ENCODE assay signal across 10 mouse cellular contexts in the genomic region with DNA sequence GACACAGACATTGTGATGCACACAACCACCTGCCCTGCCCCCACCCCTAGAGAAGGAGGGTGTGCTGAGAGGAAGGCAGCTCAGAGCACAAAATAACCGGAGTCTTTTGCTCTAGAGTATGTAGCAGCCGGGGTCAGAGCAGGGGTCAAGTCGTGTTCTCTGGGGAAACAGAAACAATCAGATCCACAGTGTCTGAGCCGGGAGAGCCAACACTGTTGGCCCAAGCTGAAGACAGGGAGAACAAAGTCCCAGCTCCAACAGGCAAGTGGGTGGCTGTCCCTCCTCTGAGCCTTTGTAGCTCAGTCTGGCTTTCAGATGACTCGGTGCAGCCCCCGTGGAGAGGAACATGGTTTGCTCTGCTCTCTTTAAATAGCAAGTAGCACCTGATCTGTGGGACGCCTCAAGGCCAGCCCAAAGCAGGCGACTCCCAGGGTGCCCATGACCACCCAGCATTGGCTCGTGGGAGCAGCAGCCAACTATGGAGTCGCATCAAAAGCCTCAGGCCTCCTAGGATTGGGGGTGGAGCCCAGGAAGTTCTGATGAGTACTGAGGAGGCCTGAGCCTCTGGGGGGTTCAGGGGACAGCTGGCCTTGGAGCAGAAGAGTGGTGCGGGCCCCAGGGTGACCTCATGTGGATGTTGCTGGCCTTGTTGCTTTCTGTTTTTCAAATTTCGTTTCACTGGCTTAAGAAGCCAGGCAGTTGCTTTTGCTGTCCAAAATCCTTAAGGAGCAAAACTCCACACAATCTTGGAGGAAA. TPM values are rescaled to one million over a fixed set of nuclear protein-coding genes. Genes with fewer than 3 reads are reported as not detected.
DNase-seq lines count a peak whose midpoint lies in the region; ATAC-seq lines count a peak whose summit lies in the region.
"Had no signal": no experiment of that assay in that cellular context is flagged by ENCODE, and none has a peak within 500 bp of the region (broad histone marks: within the 10 kb centered on the region; RNA-seq: fewer than 3 reads in every experiment).

No protein-coding gene starts in this region.

- DNase-seq in hindbrain, embryonic 11.5 days (ENCODE audit: low spot score): peak; percentile 47
- DNase-seq in hindbrain, embryonic 14.5 days (ENCODE audit: low spot score): no peak
- DNase-seq in brain, adult 2 months (ENCODE audit: low read depth, low spot score): peak; percentile 62
- DNase-seq in embryo, embryonic 9.5 days (ENCODE audit: extremely low spot score): peak; percentile 22
- DNase-seq in midbrain, embryonic 11.5 days (ENCODE audit: low spot score, missing footprints): no peak
- DNase-seq in frontal cortex, postnatal 36 days (ENCODE audit: low spot score in 2 of 2): no peak
- DNase-seq: cerebellum, postnatal 10 days had no signal

- H3K27ac ChIP-seq in hindbrain, embryonic 11.5 days (ENCODE audit: low read depth, low read length): peak overlapping the region; percentile 59; the same call in 1 of the 2 replicates
- no peak overlapping the region for H3K27ac ChIP-seq in hindbrain, embryonic 14.5 days
- 0 out of 2 replicates have a peak overlapping the region, but pooled peaks have one; percentile 31 for H3K27ac ChIP-seq in midbrain, embryonic 11.5 days (ENCODE audit: low read depth, low read length)
- H3K27ac ChIP-seq: macrophage had no signal

- H3K4me2 ChIP-seq in hindbrain, embryonic 11.5 days (replicated peaks; ENCODE audit: low read depth, low read length): no peak overlapping the region
- no peak overlapping the region for H3K4me2 ChIP-seq in hindbrain, embryonic 14.5 days (replicated peaks)
- H3K4me2 ChIP-seq in midbrain, embryonic 11.5 days: no peak overlapping the region

- H3K4me1 ChIP-seq in hindbrain, embryonic 11.5 days (replicated peaks; ENCODE audit: control insufficient read depth, insufficient read depth, low read length): peaks cover 25% of the 10 kb centered on the region
- H3K4me1 ChIP-seq in hindbrain, embryonic 14.5 days (replicated peaks; ENCODE audit: control insufficient read depth, insufficient read depth, low read length): peaks cover 33% of the 10 kb centered on the region
- peaks cover 36% of the 10 kb centered on the region for H3K4me1 ChIP-seq in midbrain, embryonic 11.5 days (ENCODE audit: control insufficient read depth, insufficient read depth, low read length)

- no peak overlapping the region for H3K4me3 ChIP-seq in hindbrain, embryonic 11.5 days (ENCODE audit: low read depth, low read length)
- no peak overlapping the region for H3K4me3 ChIP-seq in hindbrain, embryonic 14.5 days (replicated peaks; ENCODE audit: low read length)
- H3K4me3 ChIP-seq in midbrain, embryonic 11.5 days (ENCODE audit: low read depth, low read length): no peak overlapping the region

- H3K36me3 ChIP-seq in hindbrain, embryonic 11.5 days (ENCODE audit: control insufficient read depth, insufficient read depth, low read length): no peaks in the 10 kb centered on the region
- no peaks in the 10 kb centered on the region for H3K36me3 ChIP-seq in hindbrain, embryonic 14.5 days (replicated peaks; ENCODE audit: control insufficient read depth, insufficient read depth)
- no peaks in the 10 kb centered on the region for H3K36me3 ChIP-seq in midbrain, embryonic 11.5 days (ENCODE audit: control insufficient read depth, insufficient read depth, low read length)

- H3K9me3 ChIP-seq in hindbrain, embryonic 11.5 days (ENCODE audit: control insufficient read depth, low read length): no peaks in the 10 kb centered on the region
- no peaks in the 10 kb centered on the region for H3K9me3 ChIP-seq in hindbrain, embryonic 14.5 days (ENCODE audit: control insufficient read depth, low read length)
- no peaks in the 10 kb centered on the region for H3K9me3 ChIP-seq in midbrain, embryonic 11.5 days (ENCODE audit: control insufficient read depth, low read length)

- no peaks in the 10 kb centered on the region for H3K27me3 ChIP-seq in hindbrain, embryonic 11.5 days (ENCODE audit: control insufficient read depth, insufficient read depth, low read length)
- H3K27me3 ChIP-seq in hindbrain, embryonic 14.5 days (ENCODE audit: control insufficient read depth, insufficient read depth, low read length): no peaks in the 10 kb centered on the region
- H3K27me3 ChIP-seq in midbrain, embryonic 11.5 days (ENCODE audit: control insufficient read depth, insufficient read depth, low read length): no peaks in the 10 kb centered on the region

- 22% methylated on average over 12 of the region's 12 CpGs for WGBS in hindbrain, embryonic 11.5 days
- 24% methylated on average over 12 of the region's 12 CpGs for WGBS in hindbrain, embryonic 14.5 days
- WGBS in midbrain, embryonic 11.5 days: 24% methylated on average over 12 of the region's 12 CpGs

- 0 out of 2 replicates have a peak overlapping the region, but pooled peaks have one; percentile 21 for H3K9ac ChIP-seq in hindbrain, embryonic 11.5 days (ENCODE audit: low read depth, low read length)
- H3K9ac ChIP-seq in hindbrain, embryonic 14.5 days: no peak overlapping the region
- H3K9ac ChIP-seq in midbrain, embryonic 11.5 days (ENCODE audit: low read length): no peak overlapping the region; the same call in 1 of the 2 replicates

- no peak for ATAC-seq in hindbrain, embryonic 11.5 days (ENCODE audit: low FRiP score)
- ATAC-seq in hindbrain, embryonic 14.5 days (ENCODE audit: low FRiP score): no peak
- ATAC-seq in midbrain, embryonic 11.5 days (ENCODE audit: low FRiP score): no peak
- no peak for ATAC-seq in inflammation-experienced regulatory T-cells, adult 6 months

RNA-seq across cellular contexts. Expression of a gene that starts 28.6 kb away (rescaled TPM):
- 6.0 and 7.0 TPM in 2 replicates for polyA plus RNA-seq in hindbrain, embryonic 11.5 days (2014; fragmentation: Nextera tagmentation; extraction: Ambion mirVana)
- polyA plus RNA-seq in hindbrain, embryonic 14.5 days (2014; fragmentation: Nextera tagmentation; extraction: Ambion mirVana): 64.6 and 72.2 TPM in 2 replicates
- 4.9 and 5.9 TPM in 2 replicates for polyA plus RNA-seq in midbrain, embryonic 11.5 days (2014; fragmentation: Nextera tagmentation; extraction: Ambion mirVana)
- polyA plus RNA-seq in inflammation-experienced regulatory T-cells, adult 6 months (2017; shearing (Covaris generic)): not detected
- polyA plus RNA-seq: macrophage had no signal

RNA-seq across cellular contexts. Expression of a gene that starts 43.5 kb away (rescaled TPM):
- 1.2 and 1.4 TPM in 2 replicates for polyA plus RNA-seq in hindbrain, embryonic 11.5 days (2014; fragmentation: Nextera tagmentation; extraction: Ambion mirVana)
- polyA plus RNA-seq in hindbrain, embryonic 14.5 days (2014; fragmentation: Nextera tagmentation; extraction: Ambion mirVana): 1.0 and 1.5 TPM in 2 replicates
- polyA plus RNA-seq in midbrain, embryonic 11.5 days (2014; fragmentation: Nextera tagmentation; extraction: Ambion mirVana): 1.2 and 1.4 TPM in 2 replicates
- polyA plus RNA-seq in inflammation-experienced regulatory T-cells, adult 6 months (2017; shearing (Covaris generic)): 10 to 100 TPM in 2 of 3 experiments, 1 to 10 TPM in 1; 9.8 to 12.8 (median 11.9) TPM

RNA-seq across cellular contexts. Expression of a gene that starts 55.9 kb away (rescaled TPM):
- not detected in 2 replicates for polyA plus RNA-seq in hindbrain, embryonic 11.5 days (2014; fragmentation: Nextera tagmentation; extraction: Ambion mirVana)
- polyA plus RNA-seq in hindbrain, embryonic 14.5 days (2014; fragmentation: Nextera tagmentation; extraction: Ambion mirVana): 0.18 and 0.19 TPM in 2 replicates
- not detected in 2 replicates for polyA plus RNA-seq in midbrain, embryonic 11.5 days (2014; fragmentation: Nextera tagmentation; extraction: Ambion mirVana)
- polyA plus RNA-seq in inflammation-experienced regulatory T-cells, adult 6 months (2017; shearing (Covaris generic)): not detected
- polyA plus RNA-seq: limb, embryonic 11.5 days; macrophage had no signal

Comparison
In these comparisons a context has a peak if more than half of its experiments do, and no peak if none do; other contexts are left out.
1. DNase-seq: peak in hindbrain, embryonic 11.5 days (single experiment), brain, adult 2 months (single experiment) and embryo, embryonic 9.5 days (single experiment); none in hindbrain, embryonic 14.5 days (single experiment), midbrain, embryonic 11.5 days (single experiment) and frontal cortex, postnatal 36 days (0 of 2).